Mouse (Mus musculus) hindbrain, postnatal 0 days (tissue): Measurements from ENCODE around the gene Olfml1. TPM values are rescaled to one million over a fixed set of nuclear protein-coding genes. Genes with fewer than 3 reads are reported as not detected.

Experiments
- ATAC-seq: fragments of 200-750 bp; cut with Nextera tagmentation; 2 replicates; pipeline ENCODE4 v1.8.0; 2017; ENCODE audit warnings: mild to moderate bottlenecking, moderate TSS enrichment, moderate library complexity
- DNase-seq: peaks from one replicate; pipeline ENCODE4 v3.0.0-alpha.2; 2015; ENCODE audit warnings: low spot score
- H3K27ac ChIP-seq: fragments of 300-500 bp; sonication (generic); 2 replicates; pipeline ENCODE4 v1.5.1; 2014; ENCODE audit warnings: mild to moderate bottlenecking
- H3K27me3 ChIP-seq: fragments of 300-500 bp; sonication (generic); 2 replicates; pipeline ENCODE4 v1.6.1; 2014; ENCODE audit warnings: low read length, mixed read lengths; ENCODE audit not compliant: insufficient read depth
- H3K36me3 ChIP-seq: fragments of 300-500 bp; sonication (generic); 2 replicates; pipeline ENCODE4 v1.6.1; 2014; ENCODE audit warnings: low read length, mixed read lengths; ENCODE audit not compliant: insufficient read depth
- H3K4me1 ChIP-seq: fragments of 300-500 bp; sonication (generic); 2 replicates; pipeline ENCODE4 v1.6.1; 2014; ENCODE audit warnings: antibody characterized with exemption, low read length, mixed read lengths; ENCODE audit not compliant: insufficient read depth
- H3K4me2 ChIP-seq: fragments of 300-500 bp; sonication (generic); 2 replicates; pipeline ENCODE4 v1.6.1; 2014; ENCODE audit warnings: low read depth, mild to moderate bottlenecking, low read length, moderate library complexity, mixed read lengths
- H3K4me3 ChIP-seq: fragments of 300-500 bp; sonication (generic); 2 replicates; pipeline ENCODE4 v1.5.1; 2014; ENCODE audit warnings: low read length
- H3K9ac ChIP-seq: fragments of 300-500 bp; sonication (generic); replicated peaks from 2 replicates; pipeline ENCODE4 v1.6.1; 2014; ENCODE audit warnings: mild to moderate bottlenecking, low read length, moderate library complexity, mixed read lengths
- H3K9me3 ChIP-seq: fragments of 300-500 bp; sonication (generic); 2 replicates; pipeline ENCODE4 v1.6.1; 2016; ENCODE audit warnings: low read length, mixed read lengths
- CTCF ChIP-seq: IDR thresholded peaks from 2 replicates; pipeline ENCODE4 v1.5.1; 2016; ENCODE audit warnings: antibody characterized with exemption, control low read depth, low read depth
- WGBS: fragments of 180-500 bp; shearing (Covaris S2); extraction: QIAGEN DNeasy Blood & Tissue Kit; methylation state at CpG from one replicate; pipeline ENCODE4 v1.1.7; 2014; 5-methylcytosine and 5-hydroxymethylcytosine counted together
- polyA plus RNA-seq: library from polyadenylated mRNA; unstranded; fragments of >200 nt; fragmentation: Nextera tagmentation; extraction: Ambion mirVana; gene quantifications from 2 replicates; pipeline ENCODE4 v1.2.1, GENCODE M21; 2015
- total RNA-seq: library from RNA; depleted of rRNA; stranded (reverse); fragments of >200 nt; gene quantifications from 2 replicates; pipeline ENCODE4 v1.2.3, GENCODE M21; 2014

The Olfml1 gene
- total and polyA plus RNA-seq, 2 experiments from 2014 or later, result 5.5 to 6.0 TPM

DNA sequence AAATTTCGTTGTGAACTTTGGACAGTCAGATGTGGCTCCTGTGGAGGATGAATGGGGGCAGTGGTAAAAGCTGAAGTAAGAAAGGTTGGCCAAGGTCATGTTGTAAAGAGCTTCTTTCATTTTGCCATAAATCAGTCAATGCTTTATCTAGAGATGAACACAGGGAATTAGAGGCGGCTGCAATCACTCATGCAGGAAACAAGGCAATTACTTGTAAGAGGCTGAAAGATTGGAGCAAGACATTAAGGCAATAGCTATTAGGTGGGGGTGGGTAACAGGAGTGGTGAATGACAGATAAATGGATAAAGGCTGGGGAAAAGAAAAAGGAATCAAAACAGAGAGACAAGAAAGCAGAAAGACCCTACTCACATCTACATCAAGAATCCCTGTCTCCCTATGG lies 3.5 kb upstream of the Olfml1 start:
- no peak overlapping the region for H3K9ac ChIP-seq
- no peak for DNase-seq
- H3K27me3 ChIP-seq, result no peaks in the 10 kb centered on the region
- H3K36me3 ChIP-seq, result no peaks in the 10 kb centered on the region
- H3K4me2 ChIP-seq, result no peak overlapping the region
- H3K4me3 ChIP-seq, result no peak overlapping the region
- no peak overlapping the region for H3K27ac ChIP-seq
- TF ChIP-seq CTCF, result no peak
- H3K4me1 ChIP-seq, result no peaks in the 10 kb centered on the region
- no peak for ATAC-seq
- 43% methylated on average over 2 of the region's 2 CpGs for WGBS
- H3K9me3 ChIP-seq, result no peaks in the 10 kb centered on the region

DNA sequence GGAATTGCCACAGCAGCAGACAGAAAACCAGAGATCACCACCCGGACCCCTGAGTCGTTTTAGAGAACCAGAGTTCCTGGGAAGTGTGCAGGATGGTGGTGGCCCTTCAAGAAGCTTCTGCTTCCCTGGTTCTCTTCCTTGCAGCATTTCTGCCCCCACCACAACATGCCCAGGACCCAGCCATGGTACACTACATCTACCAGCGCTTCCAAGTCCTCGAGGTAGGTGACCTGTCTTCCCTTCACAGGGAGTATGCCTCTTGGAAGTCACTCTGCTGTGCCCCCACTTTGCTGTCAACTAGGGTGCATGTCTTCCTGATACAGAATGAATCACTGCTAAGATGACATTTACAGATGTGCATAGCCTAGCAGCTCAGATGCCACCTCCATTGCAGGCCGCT lies 428 bp downstream of the Olfml1 start:
- Histone ChIP-seq H3K36me3 (no peaks in the 10 kb centered on the region), H3K27me3 (no peaks in the 10 kb centered on the region), H3K9ac (no peak overlapping the region), H3K4me2 (peak overlapping the region; percentile 38; the same call in 1 of the 2 replicates), H3K27ac (peak overlapping the region; percentile 48; the same call in 1 of the 2 replicates), H3K9me3 (no peaks in the 10 kb centered on the region), H3K4me1 (no peaks in the 10 kb centered on the region), H3K4me3 (no peak overlapping the region; the same call in 1 of the 2 replicates)
- 81% methylated on average over 5 of the region's 5 CpGs for WGBS
- no peak for TF ChIP-seq CTCF
- ATAC-seq (no peak), DNase-seq (no peak)

DNA sequence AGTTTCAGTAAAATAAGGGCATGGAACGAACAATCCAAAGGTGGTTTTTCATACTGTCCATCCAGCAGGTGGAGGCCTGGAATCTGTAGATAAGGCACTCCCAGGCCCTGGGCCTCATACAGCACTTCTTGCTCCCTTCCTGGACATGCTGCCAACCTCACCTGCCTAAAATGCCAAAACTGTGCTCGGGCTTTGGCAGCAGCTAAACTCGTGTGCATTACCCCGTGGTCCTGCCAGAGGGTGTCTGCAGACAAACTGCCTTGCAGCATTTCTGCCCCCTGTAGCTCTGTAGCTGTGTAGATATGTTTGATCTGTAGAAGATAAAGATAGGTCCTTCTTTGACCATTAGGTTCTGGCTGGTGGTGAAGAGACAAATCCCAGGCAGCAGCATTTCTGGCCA lies 1.7 kb downstream of the Olfml1 start:
- 65% methylated on average over 4 of the region's 4 CpGs for WGBS
- no peak for ATAC-seq
- peak overlapping the region; percentile 30; the same call in 1 of the 2 replicates for H3K4me2 ChIP-seq

DNA sequence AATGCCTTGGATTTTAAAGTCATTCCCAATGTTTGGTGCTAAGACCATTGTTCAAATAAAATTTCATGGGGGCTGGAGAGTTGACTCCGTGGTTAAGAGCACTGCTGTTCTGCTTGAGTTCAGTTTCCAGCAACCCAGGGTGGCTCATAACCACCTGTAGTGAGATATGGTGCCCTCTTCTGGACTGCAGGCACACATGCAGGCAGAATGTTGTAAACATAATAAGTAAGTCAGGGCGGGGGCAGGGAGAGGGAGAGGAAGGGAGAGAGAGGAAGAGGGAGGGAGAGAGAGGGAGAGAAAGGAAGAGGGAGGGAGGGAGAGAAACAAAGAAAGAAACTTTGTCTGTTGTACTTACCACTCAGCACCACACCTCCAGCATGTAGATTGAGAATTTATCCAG lies 6.6 kb downstream of the Olfml1 start:
- no peaks in the 10 kb centered on the region for H3K4me1 ChIP-seq
- no peaks in the 10 kb centered on the region for H3K27me3 ChIP-seq
- 60% methylated on average over 2 of the region's 2 CpGs for WGBS
- TF ChIP-seq CTCF, result peak; percentile 21; the same call in 1 of the 2 replicates
- no peak overlapping the region for H3K27ac ChIP-seq
- no peak overlapping the region for H3K9ac ChIP-seq
- ATAC-seq (no peak), DNase-seq (no peak)
- H3K4me2 ChIP-seq, result no peak overlapping the region
- H3K9me3 ChIP-seq, result no peaks in the 10 kb centered on the region
- H3K36me3 ChIP-seq, result no peaks in the 10 kb centered on the region
- no peak overlapping the region for H3K4me3 ChIP-seq

More for the DNA sequence above, 1.7 kb downstream of the Olfml1 start:
- H3K27me3 ChIP-seq, result no peaks in the 10 kb centered on the region
- H3K4me1 ChIP-seq, result no peaks in the 10 kb centered on the region
- H3K9me3 ChIP-seq, result no peaks in the 10 kb centered on the region
- no peak for DNase-seq
- no peak overlapping the region for H3K27ac ChIP-seq
- H3K36me3 ChIP-seq, result no peaks in the 10 kb centered on the region
- H3K4me3 ChIP-seq, result no peak overlapping the region
- TF ChIP-seq CTCF, result no peak
- no peak overlapping the region for H3K9ac ChIP-seq

DNA sequence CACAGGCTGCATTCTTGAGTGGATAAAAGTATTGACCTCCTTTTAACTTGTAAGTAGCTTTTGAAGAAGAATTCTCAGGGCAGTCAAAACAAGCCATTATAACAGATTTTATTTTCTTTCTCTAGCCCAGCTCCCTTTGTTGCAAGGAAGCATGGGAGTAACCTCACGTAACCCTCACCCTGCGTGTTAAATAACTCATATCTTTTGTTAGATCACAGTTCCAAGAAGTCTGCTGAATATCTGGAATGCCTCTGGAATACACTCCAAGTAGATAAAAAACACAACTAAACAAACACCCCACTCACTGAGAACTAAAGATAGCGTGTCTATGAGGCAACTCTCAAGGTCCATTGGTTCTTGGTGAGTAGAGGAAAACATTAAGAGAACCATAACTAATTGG lies 7.0 kb downstream of the Olfml1 start:
- Histone ChIP-seq H3K4me3 (no peak overlapping the region), H3K4me2 (no peak overlapping the region), H3K9me3 (no peaks in the 10 kb centered on the region), H3K36me3 (no peaks in the 10 kb centered on the region), H3K27me3 (no peaks in the 10 kb centered on the region), H3K4me1 (no peaks in the 10 kb centered on the region), H3K27ac (no peak overlapping the region), H3K9ac (no peak overlapping the region)
- ATAC-seq, result no peak
- TF ChIP-seq CTCF, result no peak
- 79% methylated on average over 3 of the region's 3 CpGs for WGBS
- DNase-seq, result no peak

DNA sequence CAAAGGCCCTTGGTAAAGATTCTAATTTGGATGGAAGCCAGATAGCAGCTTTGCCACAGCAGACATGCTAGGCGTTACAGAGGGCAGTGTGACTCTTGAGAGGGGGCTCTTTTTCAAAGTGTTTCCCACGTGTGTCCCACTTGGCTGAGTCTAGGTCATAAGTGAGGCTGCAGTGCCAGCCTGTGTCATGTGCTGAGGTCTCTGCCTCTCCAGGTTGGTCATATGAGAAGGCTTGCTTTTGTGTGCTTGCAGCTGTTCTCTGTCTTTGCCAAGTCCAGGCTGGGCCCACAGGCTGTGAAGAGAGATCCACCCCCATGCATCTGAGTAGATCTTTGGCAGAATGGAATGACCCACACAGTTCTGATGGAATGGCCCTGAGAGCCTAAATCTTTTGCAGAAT lies 25.4 kb downstream of the Olfml1 start:
- Histone ChIP-seq H3K36me3 (no peaks in the 10 kb centered on the region), H3K4me1 (peaks cover 8% of the 10 kb centered on the region; the same call in 1 of the 2 replicates), H3K4me3 (no peak overlapping the region), H3K27me3 (no peaks in the 10 kb centered on the region), H3K9me3 (no peaks in the 10 kb centered on the region), H3K27ac (no peak overlapping the region), H3K4me2 (no peak overlapping the region), H3K9ac (no peak overlapping the region)
- DNase-seq, result peak; percentile 41
- 19% methylated on average over 2 of the region's 2 CpGs for WGBS
- ATAC-seq, result peak; percentile 69
- no peak for TF ChIP-seq CTCF

DNA sequence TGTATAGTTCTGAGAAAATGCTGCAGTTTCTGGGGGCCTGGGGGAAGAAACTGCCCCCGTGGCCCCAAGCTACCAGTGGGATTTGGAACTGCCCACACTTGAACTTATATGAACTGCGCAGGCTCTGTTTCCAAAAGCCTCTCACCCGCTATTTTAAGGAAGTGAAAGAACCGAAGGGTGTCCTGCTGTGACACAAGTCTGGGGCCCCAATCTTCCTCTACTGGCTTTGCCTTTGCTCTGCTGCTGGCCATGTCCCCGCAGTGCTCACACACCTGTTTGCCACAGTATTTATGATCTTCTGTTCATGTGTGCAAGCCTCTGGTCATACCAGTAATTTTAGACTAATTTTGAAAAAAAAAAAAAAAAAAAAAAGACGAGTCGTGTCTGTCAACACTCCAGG lies 26.7 kb downstream of the Olfml1 start:
- Histone ChIP-seq H3K27ac (no peak overlapping the region), H3K4me3 (peak overlapping the region; percentile 59; the same call in 1 of the 2 replicates), H3K27me3 (no peaks in the 10 kb centered on the region), H3K4me2 (peak overlapping the region; percentile 96), H3K9ac (no peak overlapping the region), H3K4me1 (peaks cover 8% of the 10 kb centered on the region; the same call in 1 of the 2 replicates), H3K36me3 (no peaks in the 10 kb centered on the region), H3K9me3 (no peaks in the 10 kb centered on the region)
- TF ChIP-seq CTCF, result no peak
- DNase-seq (no peak), ATAC-seq (no peak)
- 35% methylated on average over 7 of the region's 7 CpGs for WGBS
